17 mouse cellular contexts compared by ENCODE assay signal in the genomic region with DNA sequence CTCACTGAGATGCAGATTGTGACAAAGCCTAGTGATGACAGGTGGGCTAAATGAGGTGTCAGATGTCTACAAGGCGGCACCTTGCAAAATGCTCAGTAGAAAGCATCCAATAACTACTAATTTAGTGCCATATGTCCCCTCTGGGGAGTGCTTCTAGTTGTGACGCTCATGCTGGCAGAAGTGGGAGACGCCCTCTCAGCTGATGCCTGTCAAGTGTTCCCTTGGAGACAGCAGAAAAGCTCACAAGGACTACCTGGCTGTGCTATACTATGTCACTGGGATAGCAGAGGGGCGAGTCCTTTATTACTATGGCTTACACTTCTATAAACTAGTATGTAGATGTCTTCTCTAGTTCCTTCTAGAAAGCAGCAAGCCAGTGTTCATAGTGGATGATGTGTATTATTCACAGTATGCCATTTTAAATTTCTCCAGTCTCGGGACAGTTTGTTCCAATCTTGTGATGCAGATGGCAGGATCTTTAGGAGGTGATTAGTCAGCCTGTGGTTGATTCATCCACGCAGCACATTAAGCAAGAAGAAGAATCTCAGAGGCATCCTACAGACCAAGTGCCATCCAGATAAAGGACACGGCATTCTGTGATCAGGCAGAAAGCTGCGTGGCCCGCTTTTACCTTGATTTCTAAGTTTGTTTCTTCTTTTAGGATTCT. TPM values are rescaled to one million over a fixed set of nuclear protein-coding genes. Genes with fewer than 3 reads are reported as not detected.
A peak's percentile ranks its signal among the peaks of the same experiment; 100 is the strongest.
DNase-seq lines count a peak whose midpoint lies in the region; ATAC-seq lines count a peak whose summit lies in the region.
"Had no signal": no experiment of that assay in that cellular context is flagged by ENCODE, and none has a peak within 500 bp of the region (broad histone marks: within the 10 kb centered on the region; RNA-seq: fewer than 3 reads in every experiment).

No protein-coding gene starts in this region.

- peaks cover 4% of the 10 kb centered on the region; the same call in 1 of the 2 replicates for H3K4me1 ChIP-seq in forebrain, embryonic 15.5 days
- H3K4me1 ChIP-seq in forebrain, embryonic 12.5 days = 0 out of 2 replicates have a peak, but pooled peaks cover 3% of the 10 kb centered on the region

- ATAC-seq in forebrain, embryonic 15.5 days (replicated peaks) = peak; percentile 55; the same call in 1 of the 2 replicates
- no peak for ATAC-seq in forebrain, embryonic 12.5 days (ENCODE audit: low FRiP score)

- H3K27me3 ChIP-seq in forebrain, embryonic 15.5 days = no peaks in the 10 kb centered on the region
- no peaks in the 10 kb centered on the region for H3K27me3 ChIP-seq in forebrain, embryonic 12.5 days
- H3K27me3 ChIP-seq: hindbrain, embryonic 15.5 days; liver, embryonic 13.5 days; neural tube, embryonic 13.5 days had no signal

- no peaks in the 10 kb centered on the region for H3K36me3 ChIP-seq in forebrain, embryonic 15.5 days
- no peaks in the 10 kb centered on the region for H3K36me3 ChIP-seq in forebrain, embryonic 12.5 days (replicated peaks)
- H3K36me3 ChIP-seq: hindbrain, embryonic 15.5 days; neural tube, embryonic 13.5 days had no signal

- no peak overlapping the region for H3K4me3 ChIP-seq in forebrain, embryonic 15.5 days
- H3K4me3 ChIP-seq in forebrain, embryonic 12.5 days (replicated peaks) = no peak overlapping the region
- H3K4me3 ChIP-seq: gastrocnemius, adult 2 months; heart, adult 2 months; hindbrain, embryonic 15.5 days; liver, embryonic 13.5 days; neural tube, embryonic 13.5 days had no signal

- no peak overlapping the region for H3K9ac ChIP-seq in forebrain, embryonic 15.5 days (replicated peaks)
- H3K9ac ChIP-seq in forebrain, embryonic 12.5 days = no peak overlapping the region
- H3K9ac ChIP-seq: hindbrain, embryonic 15.5 days; liver, embryonic 13.5 days; neural tube, embryonic 13.5 days had no signal

- H3K27ac ChIP-seq in forebrain, embryonic 15.5 days (replicated peaks) = no peak overlapping the region
- H3K27ac ChIP-seq in forebrain, embryonic 12.5 days = no peak overlapping the region
- H3K27ac ChIP-seq: gastrocnemius, adult 2 months; heart, adult 2 months; hindbrain, embryonic 15.5 days; liver, embryonic 13.5 days; neural tube, embryonic 13.5 days had no signal

- DNase-seq in right cerebral cortex, postnatal 25 days = peak; percentile 35
- no peak for DNase-seq in right cerebral cortex, postnatal 14 days
- DNase-seq in layer of hippocampus, adult 8-10 months (ENCODE audit: low spot score in 2 of 2) = peak; percentile 58 to 64
- no peak for DNase-seq in cerebellum, adult 9-11 months
- no peak for DNase-seq in urinary bladder, postnatal 10 days (ENCODE audit: low spot score)
- DNase-seq: adrenal gland, adult 2 months; embryo, embryonic 11 days; gastrocnemius, adult 2 months; heart, adult 2 months; kidney, adult 8-10 months; liver, embryonic 13.5 days; spleen, adult 18-20 months; thymus, postnatal 14 days had no signal

- no peak overlapping the region for H3K4me2 ChIP-seq in forebrain, embryonic 15.5 days (replicated peaks)
- H3K4me2 ChIP-seq in forebrain, embryonic 12.5 days = no peak overlapping the region
- H3K4me2 ChIP-seq: hindbrain, embryonic 15.5 days; liver, embryonic 13.5 days; neural tube, embryonic 13.5 days had no signal

- H3K9me3 ChIP-seq in forebrain, embryonic 15.5 days = no peaks in the 10 kb centered on the region
- H3K9me3 ChIP-seq in forebrain, embryonic 12.5 days = no peaks in the 10 kb centered on the region
- H3K9me3 ChIP-seq: hindbrain, embryonic 15.5 days; liver, embryonic 13.5 days; neural tube, embryonic 13.5 days had no signal

- WGBS in forebrain, embryonic 15.5 days = 81% methylated on average over 9 of the region's 9 CpGs
- 85% methylated on average over 9 of the region's 9 CpGs for WGBS in forebrain, embryonic 12.5 days

RNA-seq across cellular contexts. Expression of a gene that starts 13.4 kb away (rescaled TPM):
- polyA plus RNA-seq in forebrain, embryonic 15.5 days (2015; fragmentation: Nextera tagmentation; extraction: Ambion mirVana) = 15.0 and 15.8 TPM in 2 replicates
- 12.8 and 13.1 TPM in 2 replicates for polyA plus RNA-seq in forebrain, embryonic 12.5 days (2016; fragmentation: Nextera tagmentation; extraction: Ambion mirVana)
- total RNA-seq in layer of hippocampus, adult 8-10 months (2022) = 10 to 100 TPM; 68.7 to 78.3 (median 75.5) TPM

RNA-seq across cellular contexts. Expression of a gene that starts 13.4 kb away (rescaled TPM):
- polyA plus RNA-seq in forebrain, embryonic 15.5 days (2015; fragmentation: Nextera tagmentation; extraction: Ambion mirVana) = 0.47 and 0.70 TPM in 2 replicates
- 0.40 and 0.50 TPM in 2 replicates for polyA plus RNA-seq in forebrain, embryonic 12.5 days (2016; fragmentation: Nextera tagmentation; extraction: Ambion mirVana)
- total RNA-seq in layer of hippocampus, adult 8-10 months (2022) = 1 to 10 TPM; 1.0 to 1.7 (median 1.6) TPM

Comparison
In these comparisons a context has a peak if more than half of its experiments do, and no peak if none do; other contexts are left out.
1. DNase-seq: peak in right cerebral cortex, postnatal 25 days (single experiment) and layer of hippocampus, adult 8-10 months (2 of 2); none in right cerebral cortex, postnatal 14 days (single experiment), cerebellum, adult 9-11 months (single experiment) and urinary bladder, postnatal 10 days (single experiment).